Mouse (Mus musculus) cerebellum, postnatal 10 days (tissue): ENCODE measurements around the gene Ap2a2.
"Not testable (repeated sequence)": the region's sequence is repeated elsewhere in the genome, so short reads cannot be mapped to it uniquely, and the experiment has no call there.

Experiments used
- DNase-seq, 2 experiments: peaks; one replicate each; pipeline ENCODE4 v3.0.0; 2021; ENCODE audit warnings: mixed read lengths in 2 of 2

Ap2a2 gene

GRCm38 (mm10) chr7:141666190-141666589 is 104.2 kb downstream of the Ap2a2 start:
- DNase-seq = peak; percentile 35 to 55

GRCm38 (mm10) chr7:141669097-141669496 is 107.1 kb downstream of the Ap2a2 start:
- DNase-seq = not testable (repeated sequence)

- no peak for DNase-seq
Observed at GRCm38 (mm10) chr7:141670999-141671398, 109.0 kb downstream of the Ap2a2 start.

GRCm38 (mm10) chr7:141671626-141672291 is 109.8 kb downstream of the Ap2a2 start:
- no peak for DNase-seq

GRCm38 (mm10) chr7:141678922-141679321 is 116.9 kb downstream of the Ap2a2 start:
- no peak for DNase-seq
